Mouse (Mus musculus) stomach, embryonic 15.5 days (tissue): ENCODE results near the gene Fcrl5. TPM values are rescaled to one million over a fixed set of nuclear protein-coding genes. Genes with fewer than 3 reads are reported as not detected.

ENCODE experiments used
- ATAC-seq: fragments of 200-750 bp; cut with Nextera tagmentation; 2 replicates; pipeline ENCODE4 v1.8.0; 2017; ENCODE audit warnings: low read depth, moderate number of reproducible peaks, moderate TSS enrichment; ENCODE audit not compliant: insufficient read depth, low FRiP score
- H3K27ac ChIP-seq: fragments of 300-500 bp; sonication (generic); 2 replicates; pipeline ENCODE4 v1.5.1; 2015; ENCODE audit warnings: mild to moderate bottlenecking, inconsistent platforms
- H3K27me3 ChIP-seq: fragments of 300-500 bp; sonication (generic); replicated peaks from 2 replicates; pipeline ENCODE4 v1.6.1; 2015; ENCODE audit warnings: inconsistent platforms
- H3K36me3 ChIP-seq: fragments of 300-500 bp; sonication (generic); 2 replicates; pipeline ENCODE4 v1.6.1; 2015; ENCODE audit warnings: inconsistent platforms
- H3K4me1 ChIP-seq: fragments of 300-500 bp; sonication (generic); 2 replicates; pipeline ENCODE4 v1.6.1; 2015; ENCODE audit warnings: inconsistent platforms
- H3K4me2 ChIP-seq: fragments of 300-500 bp; sonication (generic); 2 replicates; pipeline ENCODE4 v1.6.1; 2015; ENCODE audit warnings: mild to moderate bottlenecking, inconsistent platforms
- H3K4me3 ChIP-seq: fragments of 300-500 bp; sonication (generic); replicated peaks from 2 replicates; pipeline ENCODE4 v1.5.1; 2015; ENCODE audit warnings: inconsistent platforms
- H3K9ac ChIP-seq: fragments of 300-500 bp; sonication (generic); 2 replicates; pipeline ENCODE4 v1.6.1; 2015; ENCODE audit warnings: inconsistent platforms
- H3K9me3 ChIP-seq: fragments of 300-500 bp; sonication (generic); 2 replicates; pipeline ENCODE4 v1.6.1; 2016; ENCODE audit warnings: inconsistent platforms
- WGBS: fragments of 180-500 bp; shearing (Covaris S2); methylation state at CpG from one replicate; pipeline ENCODE4 v1.1.7; 2015; 5-methylcytosine and 5-hydroxymethylcytosine counted together
- polyA plus RNA-seq: library from polyadenylated mRNA; unstranded; fragments of >200 nt; fragmentation: Nextera tagmentation; extraction: Ambion mirVana; gene quantifications from 2 replicates; pipeline ENCODE4 v1.2.1, GENCODE M21; 2015

Gene Fcrl5
- polyA plus RNA-seq, 1 experiment from 2014 or later: not detected

DNA sequence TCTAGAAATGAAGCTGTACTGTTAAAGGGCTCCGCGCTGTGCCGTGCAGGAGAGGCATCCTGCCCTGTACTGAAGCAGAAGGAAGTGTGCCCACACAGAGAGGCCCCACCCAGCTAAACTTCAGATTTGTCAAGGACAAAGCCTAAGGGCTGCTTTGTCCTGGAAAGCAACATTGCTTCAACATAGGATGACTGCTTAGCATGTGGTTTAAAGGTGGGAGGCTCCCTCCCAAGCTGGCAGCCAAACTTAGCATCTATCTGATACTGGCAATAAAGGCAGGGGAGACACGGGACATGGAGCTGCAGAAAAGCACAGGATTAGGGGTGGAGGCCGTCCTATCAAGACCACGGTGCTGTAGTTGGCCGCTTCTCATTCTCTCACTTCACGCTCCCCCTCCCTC, 65.6 kb downstream of the Fcrl5 start:
- Histone ChIP-seq H3K4me3 (no peak overlapping the region), H3K4me2 (no peak overlapping the region), H3K27ac (no peak overlapping the region), H3K36me3 (no peaks in the 10 kb centered on the region), H3K9me3 (no peaks in the 10 kb centered on the region), H3K9ac (no peak overlapping the region), H3K4me1 (0 out of 2 replicates have a peak, but pooled peaks cover 6% of the 10 kb centered on the region), H3K27me3 (no peaks in the 10 kb centered on the region)
- ATAC-seq: no peak
- WGBS: 54% methylated on average over 8 of the region's 8 CpGs

DNA sequence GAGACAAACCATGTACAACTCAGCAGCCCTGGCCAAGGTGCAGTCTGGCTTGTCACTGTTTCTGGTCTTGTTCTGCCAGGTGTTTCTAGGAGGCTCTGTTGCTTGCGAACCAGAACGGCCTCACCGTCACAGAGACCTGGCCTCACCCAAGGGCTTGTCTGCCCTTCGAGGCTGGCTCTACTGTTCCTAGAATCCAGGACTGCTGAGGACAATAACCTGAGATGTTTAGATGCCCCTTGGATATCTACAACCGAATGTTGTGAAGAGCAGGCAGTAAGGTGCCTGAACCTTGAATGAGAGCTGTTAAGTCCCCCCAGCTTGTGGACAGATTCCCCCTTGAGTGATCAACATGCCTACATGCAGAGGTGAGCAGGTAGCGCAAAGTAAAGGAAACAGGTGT, 67.2 kb downstream of the Fcrl5 start:
- WGBS: 88% methylated on average over 6 of the region's 6 CpGs
- Histone ChIP-seq H3K27me3 (no peaks in the 10 kb centered on the region), H3K4me2 (no peak overlapping the region), H3K36me3 (no peaks in the 10 kb centered on the region), H3K9ac (no peak overlapping the region), H3K27ac (no peak overlapping the region), H3K4me3 (no peak overlapping the region), H3K9me3 (no peaks in the 10 kb centered on the region), H3K4me1 (0 out of 2 replicates have a peak, but pooled peaks cover 6% of the 10 kb centered on the region)
- ATAC-seq: no peak

DNA sequence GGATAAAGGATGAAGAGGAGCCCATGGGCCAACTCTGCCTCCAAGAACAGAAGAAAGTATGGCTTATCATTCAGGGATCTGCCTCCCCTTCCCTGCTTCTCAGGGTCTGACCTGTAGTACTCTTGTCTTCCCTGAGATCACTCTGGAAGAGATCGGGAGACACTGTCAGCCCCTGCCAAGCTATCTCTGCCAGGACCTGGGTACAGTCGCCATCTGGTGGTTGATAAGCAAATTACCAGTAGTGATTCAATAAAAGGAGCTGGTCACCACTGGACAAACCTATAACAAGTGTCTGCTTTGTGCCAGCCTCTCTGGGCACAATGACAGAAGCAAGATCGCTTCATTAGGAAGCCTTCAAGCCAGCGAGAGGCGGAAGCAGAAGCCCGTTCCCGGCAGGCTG, 68.8 kb downstream of the Fcrl5 start:
- 35% methylated on average over 7 of the region's 7 CpGs for WGBS
- Histone ChIP-seq H3K27me3 (no peaks in the 10 kb centered on the region), H3K4me3 (no peak overlapping the region), H3K36me3 (no peaks in the 10 kb centered on the region), H3K4me2 (no peak overlapping the region), H3K4me1 (peaks cover 13% of the 10 kb centered on the region; the same call in 1 of the 2 replicates), H3K27ac (no peak overlapping the region), H3K9me3 (no peaks in the 10 kb centered on the region), H3K9ac (no peak overlapping the region)
- no peak for ATAC-seq

DNA sequence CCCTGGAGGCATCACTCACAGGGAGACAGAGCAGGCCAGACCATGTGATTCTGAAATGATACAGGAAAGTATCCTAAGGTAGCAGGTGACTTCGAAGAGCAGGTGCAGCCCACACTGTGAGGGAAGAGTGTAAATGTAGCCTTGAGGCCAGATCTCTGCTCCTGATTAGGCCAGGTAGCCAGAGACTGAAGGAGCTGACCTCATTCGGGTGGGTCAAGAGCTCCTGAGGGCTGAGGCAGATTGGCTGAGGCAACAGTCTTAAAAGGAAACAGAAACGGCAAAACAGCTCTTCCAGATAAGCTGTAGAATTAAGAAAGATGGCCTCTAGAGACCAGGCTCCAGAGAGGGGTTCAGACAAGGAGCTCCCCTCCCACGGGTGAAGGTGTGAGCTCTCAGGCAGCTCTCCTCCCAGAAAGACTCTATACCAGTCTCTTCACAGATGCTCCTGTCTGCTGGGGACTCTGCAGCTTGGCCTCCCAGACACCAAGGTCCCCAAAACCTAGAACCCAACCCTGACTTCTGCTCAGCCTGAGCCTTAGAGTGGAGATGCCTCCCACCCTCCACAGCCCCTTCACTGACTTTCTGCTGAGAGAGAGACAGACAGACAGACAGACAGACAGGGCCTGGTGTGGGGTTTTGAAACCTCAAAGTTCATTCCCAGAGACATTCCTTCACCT, 69.3 kb downstream of the Fcrl5 start:
- no peaks in the 10 kb centered on the region for H3K27me3 ChIP-seq
- no peaks in the 10 kb centered on the region for H3K9me3 ChIP-seq
- no peak overlapping the region for H3K4me2 ChIP-seq
- no peak overlapping the region for H3K4me3 ChIP-seq
- WGBS: 47% methylated on average over 4 of the region's 4 CpGs
- H3K9ac ChIP-seq: no peak overlapping the region
- peaks cover 18% of the 10 kb centered on the region; the same call in 1 of the 2 replicates for H3K4me1 ChIP-seq
- H3K36me3 ChIP-seq: no peaks in the 10 kb centered on the region
- H3K27ac ChIP-seq: no peak overlapping the region
- ATAC-seq: no peak

DNA sequence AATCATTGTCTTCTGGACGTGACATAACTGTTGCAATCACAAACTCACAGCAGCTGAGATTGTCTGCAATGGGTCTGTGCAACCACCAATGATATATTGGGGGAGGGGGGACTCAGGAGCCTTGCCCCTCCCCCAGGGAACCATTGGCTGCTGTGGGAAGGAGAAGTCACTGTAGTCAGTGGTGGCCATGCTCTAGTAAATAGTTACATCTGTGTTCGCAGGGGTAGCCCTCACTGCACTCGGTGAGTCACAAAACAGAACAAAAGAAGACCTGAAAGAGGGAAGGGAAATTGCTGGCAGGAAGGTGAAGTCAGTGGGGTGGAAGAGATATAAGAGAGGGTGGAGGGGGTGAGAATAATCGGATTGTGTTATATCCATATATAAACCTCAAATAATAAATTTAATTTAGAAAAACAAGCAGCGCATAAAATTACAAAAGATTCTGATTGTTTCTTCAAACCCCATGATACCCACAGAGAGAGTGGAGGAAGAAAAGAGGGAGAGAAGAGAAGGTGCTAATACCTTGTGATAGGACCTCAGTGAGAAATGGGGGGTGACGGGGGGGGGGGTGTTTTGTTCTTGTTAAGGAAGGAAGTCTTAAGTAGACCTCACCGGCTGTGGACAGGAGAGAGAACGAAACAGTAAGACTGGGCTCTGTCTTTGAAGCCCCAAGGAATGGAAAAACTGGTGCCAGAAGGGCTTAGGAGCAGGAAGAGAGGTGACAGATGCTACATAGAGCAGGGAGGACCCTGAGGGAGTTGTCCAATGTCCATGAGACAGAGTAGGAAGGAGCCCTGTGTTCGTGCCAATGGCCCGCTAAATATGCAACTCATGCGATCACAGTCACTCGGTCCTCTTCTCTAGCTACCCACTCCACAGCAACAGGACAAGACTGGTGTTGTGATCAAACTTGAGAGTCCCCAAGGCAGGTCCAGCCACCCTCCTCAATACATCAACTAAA, 71.2 kb downstream of the Fcrl5 start:
- no peak for ATAC-seq
- no peaks in the 10 kb centered on the region for H3K27me3 ChIP-seq
- H3K9ac ChIP-seq: no peak overlapping the region
- no peaks in the 10 kb centered on the region for H3K9me3 ChIP-seq
- 73% methylated on average over 12 of the region's 12 CpGs for WGBS
- H3K36me3 ChIP-seq: no peaks in the 10 kb centered on the region
- H3K4me1 ChIP-seq: peaks cover 12% of the 10 kb centered on the region; the same call in 1 of the 2 replicates
- H3K27ac ChIP-seq: no peak overlapping the region
- H3K4me3 ChIP-seq: no peak overlapping the region
- no peak overlapping the region for H3K4me2 ChIP-seq

DNA sequence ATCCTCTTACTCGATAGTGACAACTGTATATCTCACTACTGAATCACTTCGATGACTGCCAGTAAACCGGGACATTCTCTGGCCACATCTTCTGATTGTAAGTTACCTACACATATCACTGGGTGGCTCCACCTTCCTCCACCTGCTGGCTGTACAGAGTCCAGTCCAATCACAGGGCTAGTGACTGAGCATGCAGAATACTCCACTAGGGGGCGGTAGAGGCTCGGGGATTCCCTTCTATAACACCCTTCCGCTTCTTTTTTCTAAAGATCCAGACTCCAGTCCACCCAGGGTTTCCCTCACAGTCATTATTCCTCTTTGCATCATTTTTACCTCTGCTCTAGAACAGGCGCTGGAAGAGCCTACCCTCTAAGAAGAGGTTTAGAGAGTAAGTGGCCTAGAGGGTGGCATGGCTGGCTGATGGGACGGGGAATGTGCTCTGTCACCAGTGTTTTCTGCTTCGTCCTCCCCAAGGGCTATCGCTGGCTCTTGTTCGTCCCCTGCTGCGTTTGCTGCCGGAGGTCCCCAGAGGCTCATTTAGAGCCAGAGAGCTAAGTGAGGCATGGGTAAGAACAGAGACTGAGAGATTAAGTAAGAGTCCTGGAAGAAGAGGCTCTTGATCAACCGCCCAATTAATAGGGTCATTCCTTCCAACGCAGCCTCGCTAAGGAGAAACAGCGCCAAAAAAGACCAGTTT, 72.8 kb downstream of the Fcrl5 start:
- Histone ChIP-seq H3K27me3 (no peaks in the 10 kb centered on the region), H3K9me3 (no peaks in the 10 kb centered on the region), H3K36me3 (no peaks in the 10 kb centered on the region), H3K4me3 (no peak overlapping the region), H3K4me2 (peak overlapping the region; percentile 39), H3K4me1 (peaks cover 12% of the 10 kb centered on the region; the same call in 1 of the 2 replicates), H3K9ac (no peak overlapping the region), H3K27ac (no peak overlapping the region)
- 32% methylated on average over 17 of the region's 17 CpGs for WGBS
- ATAC-seq: peak; percentile 81

DNA sequence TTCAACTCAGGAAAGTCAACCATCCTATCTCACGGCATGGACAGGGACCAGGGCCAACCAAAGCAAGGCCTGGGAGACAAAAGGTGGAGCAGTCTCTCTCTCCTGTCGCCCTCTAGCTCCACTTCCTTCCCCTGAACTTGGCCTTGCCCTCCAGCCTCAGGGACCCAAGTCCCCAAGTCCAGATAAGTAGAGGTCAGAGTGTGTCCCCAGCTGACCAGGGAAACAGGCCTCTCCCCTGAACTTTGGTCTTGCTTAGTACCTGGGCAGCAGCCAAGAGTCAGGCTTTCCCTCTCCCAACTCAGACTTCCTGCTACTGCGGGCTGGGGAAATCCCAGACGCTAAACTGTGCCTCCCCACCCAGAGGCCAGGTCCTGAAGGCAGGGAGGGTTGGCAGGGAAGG, 73.5 kb downstream of the Fcrl5 start:
- Histone ChIP-seq H3K27ac (peak overlapping the region; percentile 50; the same call in 1 of the 2 replicates), H3K27me3 (no peaks in the 10 kb centered on the region), H3K36me3 (no peaks in the 10 kb centered on the region), H3K4me1 (peaks cover 12% of the 10 kb centered on the region; the same call in 1 of the 2 replicates), H3K9me3 (no peaks in the 10 kb centered on the region), H3K4me2 (no peak overlapping the region), H3K9ac (no peak overlapping the region), H3K4me3 (no peak overlapping the region)
- ATAC-seq: peak; percentile 21; the same call in 1 of the 2 replicates
- 29% methylated on average over 4 of the region's 4 CpGs for WGBS

DNA sequence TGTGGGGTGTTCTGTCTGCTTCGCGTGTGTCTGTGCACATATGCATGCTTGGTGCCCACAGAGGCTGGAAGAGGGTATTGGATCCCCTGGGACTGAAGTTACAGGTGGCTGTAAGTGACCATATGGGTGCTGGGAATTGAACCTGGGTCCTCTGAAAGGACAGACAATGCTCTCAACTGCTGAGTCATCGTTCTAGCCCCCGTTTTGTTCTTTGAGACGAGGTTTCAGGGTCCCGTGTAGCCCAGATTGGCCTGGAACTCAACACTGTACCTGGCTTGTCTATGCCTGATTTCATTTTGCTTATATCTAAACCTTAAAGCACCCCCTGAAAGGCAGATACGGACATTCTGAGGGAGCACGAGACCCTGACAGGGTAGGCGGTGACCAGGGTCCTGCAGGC, 75.3 kb downstream of the Fcrl5 start:
- H3K4me3 ChIP-seq: no peak overlapping the region
- no peaks in the 10 kb centered on the region for H3K36me3 ChIP-seq
- no peak overlapping the region for H3K4me2 ChIP-seq
- no peak overlapping the region for H3K27ac ChIP-seq
- H3K9ac ChIP-seq: no peak overlapping the region
- H3K9me3 ChIP-seq: no peaks in the 10 kb centered on the region
- no peaks in the 10 kb centered on the region for H3K27me3 ChIP-seq
- peaks cover 12% of the 10 kb centered on the region; the same call in 1 of the 2 replicates for H3K4me1 ChIP-seq
- ATAC-seq: no peak
- WGBS: 92% methylated on average over 9 of the region's 9 CpGs

DNA sequence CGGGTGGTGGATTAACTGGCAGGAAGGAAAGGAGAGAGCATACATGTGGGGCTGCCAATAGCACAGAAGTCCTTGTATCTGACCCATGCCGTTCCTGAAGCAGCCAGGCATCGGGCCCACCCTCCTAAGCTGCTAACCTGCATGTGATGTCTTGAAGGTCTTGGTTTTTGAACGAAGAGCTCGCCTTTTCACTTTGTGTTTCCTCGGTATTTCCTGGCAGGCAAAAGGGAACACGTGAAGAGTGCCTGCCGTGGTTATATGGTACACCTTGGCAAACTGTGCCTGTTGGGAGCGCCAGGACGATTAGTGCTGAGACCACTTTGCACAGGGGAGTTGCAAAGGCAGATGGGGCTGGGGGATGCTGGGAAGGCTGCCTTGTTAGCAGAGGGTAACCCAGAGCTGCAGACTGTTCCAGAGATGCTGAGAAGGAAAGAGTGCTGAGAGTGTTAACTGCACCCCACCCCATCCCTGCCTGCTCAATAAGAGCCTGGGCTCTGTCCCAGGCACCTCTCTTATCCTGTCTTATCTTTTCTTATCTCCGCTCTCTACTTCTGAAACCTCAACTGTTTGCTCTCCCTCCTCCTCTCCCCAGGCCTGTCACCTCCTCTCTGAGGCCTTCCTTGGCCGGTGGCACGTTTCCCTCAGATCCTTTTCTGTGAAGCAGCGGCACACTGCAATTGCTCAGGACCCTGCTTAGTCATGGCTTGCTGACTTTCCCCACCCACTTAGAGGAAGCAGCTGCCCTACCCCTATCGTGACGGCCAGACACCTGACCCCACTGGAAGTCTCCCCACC, 76.6 kb downstream of the Fcrl5 start:
- no peak overlapping the region for H3K4me3 ChIP-seq
- peaks cover 12% of the 10 kb centered on the region; the same call in 1 of the 2 replicates for H3K4me1 ChIP-seq
- H3K36me3 ChIP-seq: no peaks in the 10 kb centered on the region
- no peak overlapping the region for H3K27ac ChIP-seq
- H3K9me3 ChIP-seq: no peaks in the 10 kb centered on the region
- WGBS: 30% methylated on average over 16 of the region's 16 CpGs
- no peak overlapping the region for H3K9ac ChIP-seq
- no peak overlapping the region for H3K4me2 ChIP-seq
- peak; percentile 56 for ATAC-seq
- no peaks in the 10 kb centered on the region for H3K27me3 ChIP-seq

DNA sequence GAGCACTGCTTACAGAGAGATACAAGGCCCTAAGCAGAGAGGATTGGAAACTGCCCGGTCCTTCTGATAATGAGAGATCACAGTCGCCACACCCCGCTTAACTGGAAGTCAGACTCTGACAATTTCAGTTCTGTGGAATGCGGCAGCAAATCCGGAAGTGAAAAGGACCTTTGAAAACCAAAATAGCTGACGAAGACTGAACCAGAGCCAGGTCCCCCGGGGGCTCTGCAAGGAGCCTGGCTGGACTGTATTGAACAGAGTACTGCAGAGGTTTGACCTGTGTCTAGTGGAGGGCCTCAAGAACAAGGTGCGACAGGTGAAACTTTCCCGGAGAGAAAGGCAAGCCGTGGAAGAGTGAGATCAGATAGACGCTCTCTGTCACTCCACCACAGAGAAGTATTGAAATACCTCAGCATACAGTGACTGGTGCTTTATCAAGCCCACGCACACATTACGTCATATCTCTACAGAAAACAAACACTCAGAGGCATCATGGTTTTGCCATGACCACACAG, 80.1 kb downstream of the Fcrl5 start:
- 51% methylated on average over 13 of the region's 13 CpGs for WGBS
- ATAC-seq: no peak
- H3K27ac ChIP-seq: no peak overlapping the region
- H3K4me1 ChIP-seq: no peaks in the 10 kb centered on the region; the same call in 1 of the 2 replicates
- peak overlapping the region; percentile 14; the same call in 1 of the 2 replicates for H3K4me2 ChIP-seq
- H3K36me3 ChIP-seq: no peaks in the 10 kb centered on the region
- H3K4me3 ChIP-seq: no peak overlapping the region
- no peaks in the 10 kb centered on the region for H3K27me3 ChIP-seq
- no peaks in the 10 kb centered on the region for H3K9me3 ChIP-seq
- H3K9ac ChIP-seq: no peak overlapping the region

DNA sequence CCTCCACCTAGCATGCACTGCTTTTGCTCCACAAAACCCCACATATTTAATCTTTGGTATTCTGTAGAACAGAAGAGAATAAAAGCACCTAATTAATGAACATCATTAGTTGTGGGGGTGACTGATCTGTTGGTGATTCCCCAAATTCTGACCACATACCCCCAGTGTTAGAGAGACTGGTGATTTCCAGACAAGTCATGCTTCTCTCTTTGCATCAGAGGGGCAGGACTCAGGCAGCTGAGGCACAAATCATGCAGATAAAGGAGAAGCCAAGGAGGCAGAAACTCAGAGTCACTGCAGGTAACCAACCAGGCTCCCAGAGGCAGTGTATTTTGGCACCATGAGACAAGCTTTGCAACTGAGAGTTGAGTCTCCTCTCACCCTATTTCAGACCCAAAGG, 82.9 kb downstream of the Fcrl5 start:
- H3K4me2 ChIP-seq: no peak overlapping the region
- no peak for ATAC-seq
- no peak overlapping the region for H3K9ac ChIP-seq
- no peaks in the 10 kb centered on the region for H3K36me3 ChIP-seq
- no peaks in the 10 kb centered on the region; the same call in 1 of the 2 replicates for H3K4me1 ChIP-seq
- no peak overlapping the region for H3K27ac ChIP-seq
- no peaks in the 10 kb centered on the region for H3K9me3 ChIP-seq
- no peak overlapping the region for H3K4me3 ChIP-seq
- no peaks in the 10 kb centered on the region for H3K27me3 ChIP-seq
